In genomic region chr12:100909765-100910164, GRCm38 (mm10) we compare ENCODE assay signal across 27 mouse cellular contexts. TPM values are rescaled to one million over a fixed set of nuclear protein-coding genes. Genes with fewer than 3 reads are reported as not detected.
A peak's percentile ranks its signal among the peaks of the same experiment; 100 is the strongest.
DNase-seq lines count a peak whose midpoint lies in the region; ATAC-seq and TF ChIP-seq lines count a peak whose summit lies in the region.
"Had no signal": no experiment of that assay in that cellular context is flagged by ENCODE, and none has a peak within 500 bp of the region (broad histone marks: within the 10 kb centered on the region; RNA-seq: fewer than 3 reads in every experiment).

No protein-coding gene starts in this region.

- H3K9ac ChIP-seq in hindbrain, postnatal 0 days (replicated peaks; ENCODE audit: low read length): no peak overlapping the region
- H3K9ac ChIP-seq in hindbrain, embryonic 13.5 days: no peak overlapping the region
- no peak overlapping the region for H3K9ac ChIP-seq in midbrain, embryonic 11.5 days (ENCODE audit: low read length)
- H3K9ac ChIP-seq: heart, embryonic 12.5 days; hindbrain, embryonic 14.5 days; limb, embryonic 12.5 days; liver, embryonic 15.5 days; lung, embryonic 14.5 days; midbrain, embryonic 15.5 days; neural tube, embryonic 15.5 days had no signal

- H3K4me3 ChIP-seq in hindbrain, postnatal 0 days (ENCODE audit: low read length): no peak overlapping the region
- no peak overlapping the region for H3K4me3 ChIP-seq in hindbrain, embryonic 13.5 days
- no peak overlapping the region for H3K4me3 ChIP-seq in midbrain, embryonic 11.5 days (ENCODE audit: low read depth, low read length)
- H3K4me3 ChIP-seq: heart, adult 2 months; heart, embryonic 12.5 days; limb, embryonic 12.5 days; liver, embryonic 15.5 days; midbrain, embryonic 15.5 days; neural tube, embryonic 15.5 days had no signal

- H3K4me1 ChIP-seq in hindbrain, postnatal 0 days (ENCODE audit: insufficient read depth, low read length): 0 out of 2 replicates have a peak, but pooled peaks cover 5% of the 10 kb centered on the region
- peaks cover 16% of the 10 kb centered on the region for H3K4me1 ChIP-seq in hindbrain, embryonic 13.5 days (replicated peaks)
- H3K4me1 ChIP-seq in midbrain, embryonic 11.5 days (ENCODE audit: control insufficient read depth, insufficient read depth, low read length): peaks cover 6% of the 10 kb centered on the region; the same call in 1 of the 2 replicates

- peak; percentile 17 for DNase-seq in hindbrain, postnatal 0 days (ENCODE audit: low spot score)
- DNase-seq in cerebellum, adult 18-20 months: peak; percentile 56 to 68
- DNase-seq in cerebellum, adult 9-11 months: peak; percentile 74
- peak; percentile 36 for DNase-seq in induced T-regulatory cell, adult 2 months (ENCODE audit: low read depth)
- no peak for DNase-seq in midbrain, embryonic 11.5 days (ENCODE audit: low spot score, missing footprints)
- DNase-seq in thymus, postnatal 4 days: no peak
- DNase-seq in retina, embryonic 14.5 days (ENCODE audit: low spot score): no peak
- DNase-seq: adrenal gland, postnatal 14 days; gastrocnemius, postnatal 36 days; heart, adult 2 months; heart, postnatal 4 days; kidney, adult 9 months; kidney, postnatal 14 days; lung, embryonic 14.5 days; lung, postnatal 14 days; right cerebral cortex, adult 18-20 months; spleen, adult 18-20 months; thymus, postnatal 14 days had no signal

- no peak for TF ChIP-seq CTCF in hindbrain, postnatal 0 days (IDR thresholded peaks at IDR 0.05; ENCODE audit: low read depth)

- no peaks in the 10 kb centered on the region for H3K27me3 ChIP-seq in hindbrain, postnatal 0 days (ENCODE audit: insufficient read depth, low read length)
- peaks cover 23% of the 10 kb centered on the region for H3K27me3 ChIP-seq in hindbrain, embryonic 13.5 days
- H3K27me3 ChIP-seq in midbrain, embryonic 11.5 days (ENCODE audit: control insufficient read depth, insufficient read depth, low read length): peaks cover 4% of the 10 kb centered on the region
- H3K27me3 ChIP-seq: Patski had no signal

- H3K9me3 ChIP-seq in hindbrain, postnatal 0 days (ENCODE audit: low read length): no peaks in the 10 kb centered on the region
- H3K9me3 ChIP-seq in hindbrain, embryonic 13.5 days: no peaks in the 10 kb centered on the region
- H3K9me3 ChIP-seq in midbrain, embryonic 11.5 days (ENCODE audit: control insufficient read depth, low read length): no peaks in the 10 kb centered on the region
- H3K9me3 ChIP-seq: heart, embryonic 12.5 days; limb, embryonic 12.5 days; liver, embryonic 15.5 days; midbrain, embryonic 15.5 days; neural tube, embryonic 15.5 days had no signal

- no peak for ATAC-seq in hindbrain, postnatal 0 days
- no peak for ATAC-seq in hindbrain, embryonic 13.5 days (ENCODE audit: low FRiP score)
- ATAC-seq in midbrain, embryonic 11.5 days (ENCODE audit: low FRiP score): no peak
- ATAC-seq: forebrain, embryonic 14.5 days; midbrain, embryonic 15.5 days; Patski had no signal

- no peak overlapping the region for H3K4me2 ChIP-seq in hindbrain, postnatal 0 days (ENCODE audit: low read depth, low read length)
- no peak overlapping the region for H3K4me2 ChIP-seq in hindbrain, embryonic 13.5 days
- no peak overlapping the region for H3K4me2 ChIP-seq in midbrain, embryonic 11.5 days
- H3K4me2 ChIP-seq: heart, embryonic 12.5 days; hindbrain, embryonic 14.5 days; limb, embryonic 12.5 days; liver, embryonic 15.5 days; lung, embryonic 14.5 days; midbrain, embryonic 15.5 days; neural tube, embryonic 15.5 days had no signal

- WGBS in hindbrain, postnatal 0 days: 52% methylated on average over 6 of the region's 6 CpGs
- WGBS in hindbrain, embryonic 13.5 days: 69% methylated on average over 6 of the region's 6 CpGs
- WGBS in midbrain, embryonic 11.5 days: 77% methylated on average over 6 of the region's 6 CpGs

- no peak overlapping the region for H3K27ac ChIP-seq in hindbrain, postnatal 0 days
- no peak overlapping the region for H3K27ac ChIP-seq in hindbrain, embryonic 13.5 days
- no peak overlapping the region for H3K27ac ChIP-seq in midbrain, embryonic 11.5 days (ENCODE audit: low read depth, low read length)
- H3K27ac ChIP-seq: heart, adult 2 months; hindbrain, embryonic 14.5 days; limb, embryonic 12.5 days; liver, embryonic 15.5 days; midbrain, embryonic 15.5 days; neural tube, embryonic 15.5 days had no signal

- peaks cover 4% of the 10 kb centered on the region; the same call in 1 of the 2 replicates for H3K36me3 ChIP-seq in hindbrain, postnatal 0 days (ENCODE audit: insufficient read depth, low read length)
- peaks cover 21% of the 10 kb centered on the region for H3K36me3 ChIP-seq in hindbrain, embryonic 13.5 days
- peaks cover 12% of the 10 kb centered on the region for H3K36me3 ChIP-seq in midbrain, embryonic 11.5 days (ENCODE audit: control insufficient read depth, insufficient read depth, low read length)
- H3K36me3 ChIP-seq: heart, embryonic 12.5 days; limb, embryonic 12.5 days; midbrain, embryonic 15.5 days had no signal

RNA-seq across cellular contexts. Expression of gene Gpr68, which starts 1.8 kb away (rescaled TPM):
- total RNA-seq in hindbrain, postnatal 0 days (2014; rRNA removed): 29.5 and 33.1 TPM in 2 replicates
- polyA plus RNA-seq in hindbrain, postnatal 0 days (2015; fragmentation: Nextera tagmentation; extraction: Ambion mirVana): 6.0 and 8.1 TPM in 2 replicates
- polyA plus RNA-seq in hindbrain, embryonic 13.5 days (2015; fragmentation: Nextera tagmentation; extraction: Ambion mirVana): 1.6 and 1.7 TPM in 2 replicates
- 0.10 TPM in 1 of 2 replicates, not detected in the other for polyA plus RNA-seq in midbrain, embryonic 11.5 days (2014; fragmentation: Nextera tagmentation; extraction: Ambion mirVana)

Comparison
In these comparisons a context has a peak if more than half of its experiments do, and no peak if none do; other contexts are left out.
1. DNase-seq: peak in hindbrain, postnatal 0 days (single experiment), cerebellum, adult 18-20 months (2 of 2), cerebellum, adult 9-11 months (single experiment) and induced T-regulatory cell, adult 2 months (single experiment); none in midbrain, embryonic 11.5 days (single experiment), thymus, postnatal 4 days (single experiment) and retina, embryonic 14.5 days (single experiment).